Mouse (Mus musculus) neural tube, embryonic 14.5 days (tissue): ENCODE results near the gene Fcgr4. TPM values are rescaled to one million over a fixed set of nuclear protein-coding genes. Genes with fewer than 3 reads are reported as not detected.

Source experiments
- ATAC-seq: fragments of 200-750 bp; cut with Nextera tagmentation; 2 replicates; pipeline ENCODE4 v1.8.0; 2017; ENCODE audit warnings: low read depth, mild to moderate bottlenecking, moderate TSS enrichment, moderate library complexity
- H3K27ac ChIP-seq: fragments of 300-500 bp; sonication (generic); 2 replicates; pipeline ENCODE4 v1.5.1; 2014; ENCODE audit warnings: low read depth, mild to moderate bottlenecking, control low read depth, low read length, moderate library complexity, mixed read lengths
- H3K27me3 ChIP-seq: fragments of 300-500 bp; sonication (generic); 2 replicates; pipeline ENCODE4 v1.6.1; 2014; ENCODE audit warnings: low read length; ENCODE audit not compliant: control insufficient read depth, insufficient read depth
- H3K36me3 ChIP-seq: fragments of 300-500 bp; sonication (generic); 2 replicates; pipeline ENCODE4 v1.6.1; 2014; ENCODE audit warnings: low read length, mixed read lengths; ENCODE audit not compliant: control insufficient read depth, insufficient read depth
- H3K4me1 ChIP-seq: fragments of 300-500 bp; sonication (generic); 2 replicates; pipeline ENCODE4 v1.6.1; 2014; ENCODE audit warnings: low read length; ENCODE audit not compliant: control insufficient read depth, insufficient read depth
- H3K4me2 ChIP-seq: fragments of 300-500 bp; sonication (generic); 2 replicates; pipeline ENCODE4 v1.6.1; 2014; ENCODE audit warnings: mild to moderate bottlenecking, low read depth, low read length, control low read depth
- H3K4me3 ChIP-seq: fragments of 300-500 bp; sonication (generic); 2 replicates; pipeline ENCODE4 v1.5.1; 2014; ENCODE audit warnings: low read depth, low read length, control low read depth, mixed read lengths
- H3K9ac ChIP-seq: fragments of 300-500 bp; sonication (generic); replicated peaks from 2 replicates; pipeline ENCODE4 v1.6.1; 2014; ENCODE audit warnings: low read depth, mild to moderate bottlenecking, control low read depth, low read length, mixed read lengths
- H3K9me3 ChIP-seq: fragments of 300-500 bp; sonication (generic); 2 replicates; pipeline ENCODE4 v1.6.1; 2016; ENCODE audit warnings: low read length; ENCODE audit not compliant: control insufficient read depth
- WGBS: fragments of 180-500 bp; shearing (Covaris S2); extraction: QIAGEN DNeasy Blood & Tissue Kit; methylation state at CpG from one replicate; pipeline ENCODE4 v1.1.7; 2014; 5-methylcytosine and 5-hydroxymethylcytosine counted together
- polyA plus RNA-seq: library from polyadenylated mRNA; unstranded; fragments of >200 nt; fragmentation: Nextera tagmentation; extraction: Ambion mirVana; gene quantifications from 2 replicates; pipeline ENCODE4 v1.2.1, GENCODE M21; 2014

The Fcgr4 gene
- polyA plus RNA-seq, 1 experiment from 2014 or later = not detected

GRCm38 (mm10) chr1:171037861-171038721 is 19.4 kb downstream of the Fcgr4 start:
- Histone ChIP-seq H3K9ac (peak overlapping the region; percentile 80), H3K4me2 (peak overlapping the region; percentile 37), H3K9me3 (no peaks in the 10 kb centered on the region), H3K4me3 (peak overlapping the region; percentile 94), H3K4me1 (0 out of 2 replicates have a peak, but pooled peaks cover 3% of the 10 kb centered on the region), H3K36me3 (no peaks in the 10 kb centered on the region), H3K27me3 (peaks cover 3% of the 10 kb centered on the region; the same call in 1 of the 2 replicates), H3K27ac (peak overlapping the region; percentile 91)
- under 1% methylated on average over 47 of the region's 47 CpGs for WGBS
- peak; percentile 87 for ATAC-seq

DNA sequence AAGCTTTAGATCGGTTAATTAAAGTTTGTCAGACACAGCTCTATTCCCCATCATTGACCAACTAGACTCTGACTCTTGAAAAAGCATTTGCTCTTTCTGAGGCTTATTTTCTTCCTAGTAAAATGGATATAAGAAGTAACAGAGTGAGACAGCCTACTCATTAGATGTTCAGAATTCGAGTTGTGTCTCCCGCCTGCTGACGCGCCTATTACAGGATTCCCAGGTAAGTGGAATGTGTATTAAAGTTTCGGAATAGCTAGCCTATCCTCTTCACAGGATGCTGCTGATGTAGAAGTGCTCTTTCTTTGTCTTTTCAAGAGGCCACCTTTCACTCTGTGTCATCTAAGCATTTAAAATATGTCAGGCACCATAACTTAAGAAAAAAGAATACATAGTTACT is 20.4 kb downstream of the Fcgr4 start:
- no peak overlapping the region for H3K4me2 ChIP-seq
- peaks cover 3% of the 10 kb centered on the region; the same call in 1 of the 2 replicates for H3K27me3 ChIP-seq
- no peaks in the 10 kb centered on the region for H3K36me3 ChIP-seq
- H3K4me3 ChIP-seq = no peak overlapping the region
- no peak overlapping the region for H3K9ac ChIP-seq
- H3K27ac ChIP-seq = no peak overlapping the region
- H3K9me3 ChIP-seq = no peaks in the 10 kb centered on the region
- no peak for ATAC-seq
- 81% methylated on average over 6 of the region's 6 CpGs for WGBS
- H3K4me1 ChIP-seq = 0 out of 2 replicates have a peak, but pooled peaks cover 3% of the 10 kb centered on the region

- H3K4me2 ChIP-seq = no peak overlapping the region
- no peak overlapping the region for H3K27ac ChIP-seq
- no peaks in the 10 kb centered on the region for H3K9me3 ChIP-seq
- no peak overlapping the region for H3K4me3 ChIP-seq
- ATAC-seq = no peak
- no peak overlapping the region for H3K9ac ChIP-seq
- H3K36me3 ChIP-seq = no peaks in the 10 kb centered on the region
- peaks cover 3% of the 10 kb centered on the region; the same call in 1 of the 2 replicates for H3K27me3 ChIP-seq
- 0 out of 2 replicates have a peak, but pooled peaks cover 1% of the 10 kb centered on the region for H3K4me1 ChIP-seq
- 93% methylated on average over 7 of the region's 7 CpGs for WGBS
Measured at GRCm38 (mm10) chr1:171039880-171040279, 21.2 kb downstream of the Fcgr4 start.

- no peaks in the 10 kb centered on the region for H3K36me3 ChIP-seq
- ATAC-seq = no peak
- no peaks in the 10 kb centered on the region for H3K27me3 ChIP-seq
- 72% methylated on average over 3 of the region's 3 CpGs for WGBS
- no peaks in the 10 kb centered on the region for H3K4me1 ChIP-seq
- peak overlapping the region; percentile 47; the same call in 1 of the 2 replicates for H3K9ac ChIP-seq
- H3K4me2 ChIP-seq = peak overlapping the region; percentile 48
- peak overlapping the region; percentile 55 for H3K4me3 ChIP-seq
- H3K27ac ChIP-seq = peak overlapping the region; percentile 80
- no peaks in the 10 kb centered on the region for H3K9me3 ChIP-seq
Measured at GRCm38 (mm10) chr1:171043594-171044153, 25.0 kb downstream of the Fcgr4 start.

GRCm38 (mm10) chr1:171044365-171045078 is 25.8 kb downstream of the Fcgr4 start:
- peak; percentile 94 for ATAC-seq
- peak overlapping the region; percentile 80 for H3K27ac ChIP-seq
- no peaks in the 10 kb centered on the region for H3K27me3 ChIP-seq
- H3K4me3 ChIP-seq = peak overlapping the region; percentile 55
- H3K9ac ChIP-seq = peak overlapping the region; percentile 47; the same call in 1 of the 2 replicates
- under 1% methylated on average over 33 of the region's 33 CpGs for WGBS
- peak overlapping the region; percentile 48 for H3K4me2 ChIP-seq
- no peaks in the 10 kb centered on the region for H3K4me1 ChIP-seq
- H3K9me3 ChIP-seq = no peaks in the 10 kb centered on the region
- H3K36me3 ChIP-seq = no peaks in the 10 kb centered on the region

DNA sequence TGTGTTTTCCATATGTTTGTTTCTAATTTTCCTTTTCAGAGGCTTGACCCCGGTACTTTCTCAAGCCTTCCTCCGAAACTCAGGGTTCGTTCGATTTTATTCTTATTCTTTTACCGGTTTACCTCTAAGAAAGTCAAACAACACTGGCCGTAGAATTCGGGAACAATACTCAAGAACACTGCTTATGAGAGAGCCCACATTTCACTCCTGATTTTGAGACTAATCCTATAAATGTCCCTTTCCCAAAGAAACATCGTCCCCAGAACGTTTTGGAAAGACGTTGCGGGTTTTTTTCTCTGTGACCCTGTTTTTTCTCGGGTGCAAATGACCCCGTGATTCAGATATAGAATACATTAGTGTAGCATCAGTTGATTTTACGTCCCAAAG is 26.4 kb downstream of the Fcgr4 start:
- H3K4me3 ChIP-seq = peak overlapping the region; percentile 55
- peak; percentile 3 for ATAC-seq
- H3K27ac ChIP-seq = no peak overlapping the region
- no peaks in the 10 kb centered on the region for H3K4me1 ChIP-seq
- H3K4me2 ChIP-seq = peak overlapping the region; percentile 48
- no peaks in the 10 kb centered on the region for H3K36me3 ChIP-seq
- H3K9me3 ChIP-seq = no peaks in the 10 kb centered on the region
- WGBS = 4% methylated on average over 14 of the region's 14 CpGs
- H3K9ac ChIP-seq = no peak overlapping the region; the same call in 1 of the 2 replicates
- no peaks in the 10 kb centered on the region for H3K27me3 ChIP-seq

DNA sequence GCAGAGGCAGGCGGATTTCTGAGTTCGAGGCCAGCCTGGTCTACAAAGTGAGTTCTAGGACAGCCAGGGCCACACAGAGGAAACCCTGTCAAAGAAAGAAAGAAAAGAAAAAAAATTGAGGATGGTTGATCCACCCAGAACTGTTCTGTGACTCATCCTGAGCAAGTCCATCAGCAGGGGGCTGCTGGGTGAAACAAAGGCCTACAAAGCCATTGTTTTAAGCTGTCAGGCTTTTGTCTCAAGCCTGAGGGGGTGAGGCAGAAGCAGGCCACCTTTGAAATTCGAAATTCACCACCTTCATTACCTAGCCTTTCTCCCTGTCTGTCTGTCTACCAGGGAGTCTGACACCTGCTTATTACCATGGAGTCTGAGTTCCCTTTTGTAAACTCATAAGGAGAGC is 27.8 kb downstream of the Fcgr4 start:
- H3K36me3 ChIP-seq = no peaks in the 10 kb centered on the region
- no peaks in the 10 kb centered on the region for H3K9me3 ChIP-seq
- no peak overlapping the region for H3K4me2 ChIP-seq
- WGBS = 73% methylated on average over 3 of the region's 3 CpGs
- H3K4me1 ChIP-seq = no peaks in the 10 kb centered on the region
- H3K27ac ChIP-seq = no peak overlapping the region
- H3K9ac ChIP-seq = no peak overlapping the region
- no peaks in the 10 kb centered on the region for H3K27me3 ChIP-seq
- no peak overlapping the region for H3K4me3 ChIP-seq
- ATAC-seq = no peak

GRCm38 (mm10) chr1:171049263-171049662 is 30.5 kb downstream of the Fcgr4 start:
- no peaks in the 10 kb centered on the region for H3K36me3 ChIP-seq
- no peak overlapping the region for H3K4me3 ChIP-seq
- no peaks in the 10 kb centered on the region for H3K9me3 ChIP-seq
- no peaks in the 10 kb centered on the region for H3K4me1 ChIP-seq
- H3K9ac ChIP-seq = no peak overlapping the region
- no peak overlapping the region for H3K4me2 ChIP-seq
- H3K27ac ChIP-seq = no peak overlapping the region
- no peak for ATAC-seq
- H3K27me3 ChIP-seq = no peaks in the 10 kb centered on the region
- 49% methylated on average over 10 of the region's 10 CpGs for WGBS
